7 mouse cellular contexts compared by ENCODE assay signal in the genomic region with DNA sequence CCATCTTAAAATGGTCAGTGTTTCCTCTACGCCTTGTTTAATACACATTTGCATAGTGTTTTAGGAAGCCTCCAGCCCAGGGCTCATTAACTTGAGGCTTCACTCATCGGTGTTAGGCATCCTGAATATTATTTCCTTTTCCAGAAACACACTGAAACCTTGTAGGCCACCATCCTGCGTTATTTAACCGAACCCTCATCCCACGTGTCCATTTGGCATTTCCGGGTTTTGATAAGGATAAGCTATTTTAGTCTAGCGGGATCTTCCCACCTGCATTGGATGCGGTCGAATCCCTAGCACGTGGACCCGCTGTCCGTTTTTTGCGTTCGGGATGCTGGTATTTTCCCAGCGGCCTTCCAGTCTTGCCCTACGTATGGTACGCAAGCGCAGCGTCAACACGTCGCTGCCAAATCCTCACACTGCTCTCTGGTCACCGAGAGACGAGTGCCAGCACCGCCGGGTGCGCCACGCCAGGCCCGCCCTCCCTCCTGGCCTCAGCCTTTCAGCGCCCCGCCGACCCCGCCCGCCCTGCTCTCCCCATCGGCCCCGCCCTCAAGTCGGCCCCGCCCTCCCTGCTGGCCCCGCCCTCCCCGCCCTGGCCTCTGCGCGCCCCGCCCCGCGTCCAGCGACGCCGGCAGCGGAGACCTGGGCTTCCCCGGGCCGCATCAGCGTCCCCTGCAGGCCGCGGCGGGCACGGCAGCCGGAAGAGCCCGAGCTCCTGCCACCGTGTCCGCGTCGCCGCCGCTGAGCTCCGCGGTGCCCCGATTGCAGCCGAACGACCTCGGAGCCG. TPM values are rescaled to one million over a fixed set of nuclear protein-coding genes. Genes with fewer than 3 reads are reported as not detected.
A peak's percentile ranks its signal among the peaks of the same experiment; 100 is the strongest.
DNase-seq lines count a peak whose midpoint lies in the region; ATAC-seq lines count a peak whose summit lies in the region.

Fam160b1 (plus strand) TSS at position 340 of the 790 bp plus-strand sequence.

- H3K27me3 ChIP-seq in embryonic facial prominence, embryonic 11.5 days (ENCODE audit: control insufficient read depth, insufficient read depth, low read length), result no peaks in the 10 kb centered on the region
- H3K27me3 ChIP-seq in limb, embryonic 11.5 days (ENCODE audit: control insufficient read depth, insufficient read depth, low read length), result no peaks in the 10 kb centered on the region
- H3K27me3 ChIP-seq in midbrain, embryonic 14.5 days (ENCODE audit: control insufficient read depth, insufficient read depth, low read length), result no peaks in the 10 kb centered on the region

- no peaks in the 10 kb centered on the region for H3K9me3 ChIP-seq in embryonic facial prominence, embryonic 11.5 days (replicated peaks; ENCODE audit: control insufficient read depth, low read length)
- no peaks in the 10 kb centered on the region for H3K9me3 ChIP-seq in limb, embryonic 11.5 days (ENCODE audit: control insufficient read depth, low read length)
- no peaks in the 10 kb centered on the region for H3K9me3 ChIP-seq in midbrain, embryonic 14.5 days (ENCODE audit: control insufficient read depth, low read length)

- peak within 1 kb of the TSS; percentile 98 for H3K9ac ChIP-seq in embryonic facial prominence, embryonic 11.5 days (replicated peaks; ENCODE audit: low read length)
- H3K9ac ChIP-seq in limb, embryonic 11.5 days (ENCODE audit: low read length), result peak within 1 kb of the TSS; percentile 95
- peak within 1 kb of the TSS; percentile 99 for H3K9ac ChIP-seq in midbrain, embryonic 14.5 days (replicated peaks; ENCODE audit: low read length)

- no peaks in the 10 kb centered on the region for H3K36me3 ChIP-seq in embryonic facial prominence, embryonic 11.5 days (replicated peaks; ENCODE audit: control insufficient read depth, insufficient read depth, low read depth, low read length)
- H3K36me3 ChIP-seq in limb, embryonic 11.5 days (ENCODE audit: control insufficient read depth, insufficient read depth, low read length), result no peaks in the 10 kb centered on the region
- no peaks in the 10 kb centered on the region for H3K36me3 ChIP-seq in midbrain, embryonic 14.5 days (ENCODE audit: control insufficient read depth, insufficient read depth, low read length)

- H3K4me3 ChIP-seq in embryonic facial prominence, embryonic 11.5 days (ENCODE audit: low read depth, low read length), result peak within 1 kb of the TSS; percentile 96
- H3K4me3 ChIP-seq in limb, embryonic 11.5 days (ENCODE audit: low read depth, low read length), result peak within 1 kb of the TSS; percentile 91
- peak within 1 kb of the TSS; percentile 98 for H3K4me3 ChIP-seq in midbrain, embryonic 14.5 days (replicated peaks; ENCODE audit: low read depth, low read length)

- DNase-seq in adrenal gland, postnatal 14 days, result peak; percentile 97
- DNase-seq in embryonic facial prominence, embryonic 11.5 days (ENCODE audit: low spot score), result peak; percentile 93
- peak; percentile 96 for DNase-seq in kidney, adult 18-20 months
- peak; percentile 98 for DNase-seq in limb, embryonic 11.5 days (ENCODE audit: low spot score)
- DNase-seq in midbrain, embryonic 14.5 days, result peak; percentile 97
- DNase-seq in spleen, adult 18-20 months, result peak; percentile 92 to 96

- peak within 1 kb of the TSS; percentile 94 for H3K27ac ChIP-seq in embryonic facial prominence, embryonic 11.5 days (replicated peaks; ENCODE audit: low read depth, low read length)
- peak within 1 kb of the TSS; percentile 88 for H3K27ac ChIP-seq in limb, embryonic 11.5 days (replicated peaks; ENCODE audit: low read depth, low read length)
- peak within 1 kb of the TSS; percentile 97 for H3K27ac ChIP-seq in midbrain, embryonic 14.5 days (replicated peaks; ENCODE audit: low read depth, low read length)

- peak; percentile 89 for ATAC-seq in embryonic facial prominence, embryonic 11.5 days (replicated peaks; ENCODE audit: insufficient number of reproducible peaks, low FRiP score, low TSS enrichment, low read depth)
- ATAC-seq in granulocyte monocyte progenitor cell, adult 5-6 weeks (replicated peaks; ENCODE audit: poor library complexity, severe bottlenecking), result peak; percentile 70
- peak; percentile 91 for ATAC-seq in limb, embryonic 11.5 days (ENCODE audit: insufficient number of reproducible peaks, low FRiP score, low TSS enrichment, low read depth)
- ATAC-seq in midbrain, embryonic 14.5 days (ENCODE audit: low FRiP score, low TSS enrichment), result peak; percentile 92

- peak within 1 kb of the TSS; percentile 49 for H3K4me2 ChIP-seq in embryonic facial prominence, embryonic 11.5 days (ENCODE audit: low read depth, low read length)
- H3K4me2 ChIP-seq in limb, embryonic 11.5 days (ENCODE audit: low read depth, severe bottlenecking), result peak within 1 kb of the TSS; percentile 63
- H3K4me2 ChIP-seq in midbrain, embryonic 14.5 days (ENCODE audit: low read length), result peak within 1 kb of the TSS; percentile 70

- 2% methylated on average over 62 of the region's 70 CpGs for WGBS in embryonic facial prominence, embryonic 11.5 days
- WGBS in limb, embryonic 11.5 days, result 2% methylated on average over 67 of the region's 70 CpGs
- 2% methylated on average over 70 of the region's 70 CpGs for WGBS in midbrain, embryonic 14.5 days

- H3K4me1 ChIP-seq in embryonic facial prominence, embryonic 11.5 days (ENCODE audit: control insufficient read depth, insufficient read depth, low read length), result peaks cover 3% of the 10 kb centered on the region; the same call in 1 of the 2 replicates
- H3K4me1 ChIP-seq in limb, embryonic 11.5 days (ENCODE audit: control insufficient read depth, insufficient read depth, low read length), result peaks cover 22% of the 10 kb centered on the region
- peaks cover 27% of the 10 kb centered on the region for H3K4me1 ChIP-seq in midbrain, embryonic 14.5 days (ENCODE audit: control insufficient read depth, insufficient read depth, low read length)

RNA-seq across cellular contexts. Expression of gene Fam160b1, which starts in this region (rescaled TPM):
- total RNA-seq in adrenal gland, postnatal 14 days (2021), result 21.3 and 24.4 TPM in 2 replicates
- 14.9 and 16.4 TPM in 2 replicates for polyA plus RNA-seq in embryonic facial prominence, embryonic 11.5 days (2014; fragmentation: Nextera tagmentation; extraction: Ambion mirVana)
- 18.0 and 25.6 TPM in 2 replicates for total RNA-seq in granulocyte monocyte progenitor cell, adult 5-6 weeks (2014; fragmentation: Nextera tagmentation)
- 15.3 and 15.8 TPM in 2 replicates for total RNA-seq in granulocyte monocyte progenitor cell, adult 5-6 weeks (2017)
- 15.8 and 16.6 TPM in 2 replicates for polyA plus RNA-seq in limb, embryonic 11.5 days (2014; fragmentation: Nextera tagmentation; extraction: Ambion mirVana)
- 16.2 and 18.6 TPM in 2 replicates for polyA plus RNA-seq in midbrain, embryonic 14.5 days (2014; fragmentation: Nextera tagmentation; extraction: Ambion mirVana)

Comparison
In these comparisons a context has a peak if more than half of its experiments do, and no peak if none do; other contexts are left out.
1. Peak in every context shown above with its lines: DNase-seq, ATAC-seq, H3K4me3 ChIP-seq and H3K27ac ChIP-seq.